Mouse (Mus musculus) liver, embryonic 13.5 days (tissue): ENCODE data around the gene 6330409D20Rik. TPM values are rescaled to one million over a fixed set of nuclear protein-coding genes. Genes with fewer than 3 reads are reported as not detected.

Experiments used
- microRNA counts: library from miRNA; unstranded; fragments of <30 nt; microRNA quantifications from one replicate; lab custom pipeline; 2016
- microRNA-seq: library from miRNA; unstranded; fragments of <30 nt; microRNA quantifications from one replicate; pipeline ENCODE4, GENCODE M21; 2016
- polyA plus RNA-seq: library from polyadenylated mRNA; unstranded; fragments of >200 nt; fragmentation: Nextera tagmentation; extraction: Ambion mirVana; gene quantifications from 2 replicates; pipeline ENCODE4 v1.2.1, GENCODE M21; 2015

6330409D20Rik gene
- polyA plus RNA-seq, 1 experiment from 2014 or later: not detected

MicroRNAs encoded within 50 kb of the gene (microRNA counts, 519-probe panel; counts per million panel counts)
- 114 counts per million for microRNA mmu-miR-2861 (lab: Ali Mortazavi, UCI)

Small RNA genes within 50 kb of the gene (microRNA-seq; reads per million reads assigned to microRNA genes)
- gene Mir2861 (not detected), gene Mir3960 (not detected), gene Mir8093 (not detected)

Other genes starting within 250 kb of the 6330409D20Rik start
- 1.0 and 1.1 TPM in 2 replicates for gene Fam102a, start 205.7 kb downstream of the 6330409D20Rik start, polyA plus RNA-seq
- 60.4 and 64.2 TPM in 2 replicates for gene Dpm2, start 170.2 kb downstream of the 6330409D20Rik start, polyA plus RNA-seq
- gene Pip5kl1, start 166.2 kb downstream of the 6330409D20Rik start, polyA plus RNA-seq: 0.10 TPM in 1 of 2 replicates, not detected in the other
- gene 9430097D07Rik, start 165.3 kb downstream of the 6330409D20Rik start, polyA plus RNA-seq: not detected in 2 replicates
- 13.5 and 14.1 TPM in 2 replicates for gene St6galnac4, start 153.9 kb downstream of the 6330409D20Rik start, polyA plus RNA-seq
- 10.0 and 12.8 TPM in 2 replicates for gene St6galnac6, start 141.3 kb downstream of the 6330409D20Rik start, polyA plus RNA-seq
- gene Ak1, start 119.3 kb downstream of the 6330409D20Rik start, polyA plus RNA-seq: 2.2 and 2.3 TPM in 2 replicates
- 20.6 and 23.4 TPM in 2 replicates for gene Eng, start 94.4 kb downstream of the 6330409D20Rik start, polyA plus RNA-seq
- gene Fpgs, start 36.9 kb downstream of the 6330409D20Rik start, polyA plus RNA-seq: 31.1 and 32.9 TPM in 2 replicates
- 60.4 TPM in 2 replicates for gene Cdk9, start 27.9 kb downstream of the 6330409D20Rik start, polyA plus RNA-seq
- gene Sh2d3c, start 20.0 kb downstream of the 6330409D20Rik start, polyA plus RNA-seq: 5.4 and 5.6 TPM in 2 replicates
- gene Tor2a, start 16.2 kb upstream of the 6330409D20Rik start, polyA plus RNA-seq: 30.1 TPM in 2 replicates
- gene Ttc16, start 34.6 kb upstream of the 6330409D20Rik start, polyA plus RNA-seq: 0.07 and 0.13 TPM in 2 replicates
- 2.4 and 3.6 TPM in 2 replicates for gene Ptrh1, start 34.8 kb upstream of the 6330409D20Rik start, polyA plus RNA-seq
- 0.24 and 0.25 TPM in 2 replicates for gene Cfap157, start 43.4 kb upstream of the 6330409D20Rik start, polyA plus RNA-seq
- gene Stxbp1, start 106.2 kb upstream of the 6330409D20Rik start, polyA plus RNA-seq: 3.3 and 3.7 TPM in 2 replicates
- gene Fam129b, start 135.1 kb upstream of the 6330409D20Rik start, polyA plus RNA-seq: 7.0 and 7.6 TPM in 2 replicates
- gene Rpl12, start 220.5 kb upstream of the 6330409D20Rik start, polyA plus RNA-seq: 141 and 148 TPM in 2 replicates
- gene Lrsam1, start 220.6 kb upstream of the 6330409D20Rik start, polyA plus RNA-seq: 2.0 and 3.0 TPM in 2 replicates
- 9.0 and 9.9 TPM in 2 replicates for gene Slc2a8, start 241.1 kb upstream of the 6330409D20Rik start, polyA plus RNA-seq